Comparison of ENCODE assay signal across 23 mouse cellular contexts in the genomic region with DNA sequence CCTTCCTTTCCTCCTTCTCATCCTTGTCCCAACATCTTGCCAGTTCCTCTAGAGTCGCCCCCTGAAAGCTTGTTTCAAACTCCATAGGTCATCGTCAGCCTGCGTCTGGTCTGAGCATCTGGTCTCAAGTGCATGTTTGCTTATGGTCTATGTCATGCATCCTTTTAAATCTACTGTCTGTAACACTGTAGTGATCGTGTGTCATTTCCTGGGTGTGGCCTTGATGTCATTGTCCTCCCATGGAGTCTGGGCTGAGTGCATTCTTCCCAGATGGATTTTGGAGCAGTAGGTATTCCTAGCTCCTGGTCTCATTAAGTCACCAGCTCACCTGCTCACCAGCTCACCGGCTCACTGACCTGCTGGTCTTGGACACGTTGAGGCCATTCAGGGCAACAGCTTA. TPM values are rescaled to one million over a fixed set of nuclear protein-coding genes. Genes with fewer than 3 reads are reported as not detected.
"Had no signal": no experiment of that assay in that cellular context is flagged by ENCODE, and none has a peak within 500 bp of the region (broad histone marks: within the 10 kb centered on the region; RNA-seq: fewer than 3 reads in every experiment).

No protein-coding gene starts in this region.

- H3K36me3 ChIP-seq: liver, embryonic 13.5 days; liver, embryonic 15.5 days; lung, embryonic 15.5 days; midbrain, embryonic 13.5 days; midbrain, embryonic 15.5 days; neural tube, embryonic 12.5 days; stomach, embryonic 15.5 days had no signal

- H3K4me1 ChIP-seq: lung, embryonic 15.5 days; midbrain, embryonic 15.5 days; neural tube, embryonic 12.5 days; stomach, embryonic 15.5 days had no signal

- H3K27ac ChIP-seq: liver, embryonic 13.5 days; liver, embryonic 15.5 days; lung, embryonic 15.5 days; macrophage; midbrain, embryonic 13.5 days; midbrain, embryonic 15.5 days; neural tube, embryonic 12.5 days; stomach, embryonic 15.5 days; stomach, postnatal 0 days had no signal

- DNase-seq: liver, embryonic 13.5 days; liver, postnatal 0 days; right cerebral cortex, postnatal 14 days; thymus, adult 2 months; thymus, postnatal 25 days; thymus, postnatal 4 days had no signal

- H3K27me3 ChIP-seq: liver, embryonic 13.5 days; lung, embryonic 15.5 days; midbrain, embryonic 13.5 days; midbrain, embryonic 15.5 days; neural tube, embryonic 12.5 days; stomach, embryonic 15.5 days had no signal

- ATAC-seq: liver, postnatal 0 days; midbrain, embryonic 13.5 days; midbrain, embryonic 15.5 days had no signal

- H3K4me3 ChIP-seq: liver, embryonic 13.5 days; liver, embryonic 15.5 days; lung, embryonic 15.5 days; megakaryocyte, embryonic 14.5 days; midbrain, embryonic 13.5 days; midbrain, embryonic 15.5 days; neural tube, embryonic 12.5 days; stomach, embryonic 15.5 days had no signal

- H3K9me3 ChIP-seq: lung, embryonic 15.5 days; midbrain, embryonic 15.5 days; stomach, embryonic 15.5 days had no signal

RNA-seq across cellular contexts. Expression of gene Dupd1, which starts 19.4 kb away (rescaled TPM):
- total RNA-seq: megakaryocyte progenitor cell, adult 5-6 weeks; monocyte, adult 5-6 weeks; neutrophil, adult 5-6 weeks had no signal
- polyA plus RNA-seq: liver, embryonic 13.5 days; liver, postnatal 0 days; lung, embryonic 15.5 days; macrophage; midbrain, embryonic 11.5 days; midbrain, embryonic 15.5 days; neural tube, embryonic 12.5 days; spleen, adult 2 months; stomach, embryonic 15.5 days; stomach, postnatal 0 days; urinary bladder, adult 2 months had no signal

RNA-seq across cellular contexts. Expression of gene Dusp13, which starts 56.0 kb away (rescaled TPM):
- total RNA-seq: megakaryocyte progenitor cell, adult 5-6 weeks; midbrain, postnatal 0 days; monocyte, adult 5-6 weeks; neutrophil, adult 5-6 weeks had no signal
- polyA plus RNA-seq: liver, embryonic 13.5 days; liver, postnatal 0 days; lung, embryonic 15.5 days; midbrain, embryonic 11.5 days; midbrain, embryonic 13.5 days; midbrain, embryonic 15.5 days; midbrain, postnatal 0 days; neural tube, embryonic 14.5 days; stomach, embryonic 15.5 days had no signal
